Mouse (Mus musculus) hindbrain, embryonic 10.5 days (tissue): ENCODE measurements at regions not wholly inside any gene's neighbourhood (a gene's known extent, or its start where the extent isn't known, plus 50 kb on each side); places are given as distances from the start of the nearest gene placed in this dataset.

Source experiments
- DNase-seq: peaks from one replicate; pipeline ENCODE4 v3.0.0-alpha.2; 2017; ENCODE audit warnings: low spot score
- H3K27ac ChIP-seq: fragments of 300-500 bp; sonication (generic); 2 replicates; pipeline ENCODE4 v1.5.1; 2016; ENCODE audit warnings: mild to moderate bottlenecking, moderate library complexity
- H3K27me3 ChIP-seq: fragments of 300-500 bp; sonication (generic); 2 replicates; pipeline ENCODE4 v1.6.1; 2016; ENCODE audit warnings: mild to moderate bottlenecking; ENCODE audit not compliant: poor library complexity, insufficient read depth, severe bottlenecking
- H3K36me3 ChIP-seq: fragments of 300-500 bp; sonication (generic); 2 replicates; pipeline ENCODE4 v1.6.1; 2016; ENCODE audit warnings: mild to moderate bottlenecking, moderate library complexity
- H3K4me1 ChIP-seq: fragments of 300-500 bp; sonication (generic); replicated peaks from 2 replicates; pipeline ENCODE4 v1.6.1; 2016; ENCODE audit warnings: mild to moderate bottlenecking
- H3K4me3 ChIP-seq: fragments of 300-500 bp; sonication (generic); 2 replicates; pipeline ENCODE4 v1.5.1; 2016; ENCODE audit warnings: mild to moderate bottlenecking, moderate library complexity
- H3K9me3 ChIP-seq: fragments of 300-500 bp; sonication (generic); 2 replicates; pipeline ENCODE4 v1.6.1; 2016; ENCODE audit warnings: mild to moderate bottlenecking, moderate library complexity
- WGBS: fragments of 180-500 bp; shearing (Covaris S2); methylation state at CpG from one replicate; pipeline ENCODE4 v1.1.7; 2016; 5-methylcytosine and 5-hydroxymethylcytosine counted together

DNA sequence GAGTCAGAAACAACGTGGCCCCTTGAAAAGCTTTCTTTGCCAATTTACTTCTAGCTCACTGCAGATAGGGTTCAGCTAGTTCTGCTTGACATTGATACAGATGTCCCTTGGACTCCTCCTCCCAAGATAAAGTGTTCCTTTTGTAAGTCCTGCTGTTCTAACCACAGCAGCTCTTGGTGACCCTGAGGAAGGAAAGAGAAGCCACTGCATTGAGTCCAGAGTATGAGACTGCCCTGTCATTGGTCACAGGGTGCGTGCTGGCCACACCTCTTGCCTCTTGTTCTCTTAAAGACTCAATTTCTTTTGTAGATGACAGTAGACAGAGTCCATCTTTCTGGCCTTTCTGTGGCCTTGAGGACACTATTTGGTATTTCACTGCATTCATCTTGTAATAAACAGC is 74.7 kb upstream of the Zc3h12c start:
- Histone ChIP-seq H3K27ac (no peak overlapping the region), H3K36me3 (no peaks in the 10 kb centered on the region), H3K9me3 (no peaks in the 10 kb centered on the region), H3K4me1 (no peaks in the 10 kb centered on the region), H3K4me3 (no peak overlapping the region), H3K27me3 (no peaks in the 10 kb centered on the region)
- no peak for DNase-seq
- WGBS: 86% methylated on average over 2 of the region's 2 CpGs

DNA sequence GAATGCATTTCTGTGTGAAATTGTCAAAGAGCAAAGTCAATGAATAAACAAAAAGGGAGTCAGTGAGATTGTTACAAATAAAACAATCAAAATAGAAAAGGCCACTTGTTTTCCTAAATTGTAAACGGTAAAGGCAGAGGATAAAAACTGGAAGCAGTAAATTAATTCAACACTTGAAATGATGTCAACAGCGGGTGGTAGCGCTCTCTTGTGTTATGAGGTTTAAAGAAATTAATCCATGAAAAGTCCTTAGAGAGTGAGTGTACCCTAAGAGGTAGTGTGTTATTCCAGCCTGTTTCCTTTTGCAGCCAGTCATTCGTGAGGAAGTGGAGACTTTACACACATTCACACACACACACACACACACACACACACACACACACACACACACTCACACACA is 73.2 kb upstream of the Zc3h12c start:
- WGBS: 78% methylated on average over 4 of the region's 4 CpGs
- Histone ChIP-seq H3K4me1 (0 out of 2 replicates have a peak, but pooled peaks cover 3% of the 10 kb centered on the region), H3K27me3 (no peaks in the 10 kb centered on the region), H3K4me3 (no peak overlapping the region), H3K9me3 (no peaks in the 10 kb centered on the region), H3K36me3 (no peaks in the 10 kb centered on the region), H3K27ac (no peak overlapping the region)
- no peak for DNase-seq

DNA sequence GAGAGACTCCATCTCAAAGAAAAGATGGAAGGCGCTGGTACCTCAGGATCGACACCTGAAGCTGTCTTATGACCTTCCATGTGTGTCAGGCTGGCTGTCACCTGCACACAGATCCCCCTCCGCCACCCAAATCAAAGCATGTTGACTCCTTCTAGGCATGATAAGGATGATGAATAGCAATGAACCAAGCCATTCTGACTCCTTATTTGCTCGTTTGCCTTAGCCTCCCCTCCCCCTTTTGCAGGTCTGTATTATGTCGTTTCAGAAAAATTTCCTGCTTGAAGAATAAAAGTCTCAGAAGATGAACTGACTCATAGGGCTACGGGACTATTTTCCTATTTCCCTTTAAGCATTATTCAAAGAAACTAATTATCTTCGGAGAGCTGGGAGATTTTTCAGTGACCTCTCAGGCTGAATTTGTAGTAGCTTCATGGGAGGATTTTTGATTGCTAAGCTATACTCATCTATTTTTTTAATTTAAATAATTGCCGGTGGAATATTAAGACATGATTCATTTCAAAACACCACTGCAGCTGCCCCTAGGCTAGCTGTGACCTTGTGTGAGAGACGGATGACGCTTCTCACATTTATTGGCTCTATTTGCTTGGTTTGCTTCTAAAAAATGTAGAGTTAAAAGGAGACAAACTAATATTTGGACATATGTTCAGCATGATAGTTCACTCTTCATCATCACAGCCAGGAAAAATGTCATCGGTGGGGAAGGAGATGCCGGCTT is 72.4 kb upstream of the Zc3h12c start:
- Histone ChIP-seq H3K9me3 (no peaks in the 10 kb centered on the region), H3K36me3 (no peaks in the 10 kb centered on the region), H3K27me3 (no peaks in the 10 kb centered on the region), H3K27ac (no peak overlapping the region), H3K4me3 (no peak overlapping the region), H3K4me1 (0 out of 2 replicates have a peak, but pooled peaks cover 3% of the 10 kb centered on the region)
- no peak for DNase-seq
- WGBS: 88% methylated on average over 12 of the region's 12 CpGs

DNA sequence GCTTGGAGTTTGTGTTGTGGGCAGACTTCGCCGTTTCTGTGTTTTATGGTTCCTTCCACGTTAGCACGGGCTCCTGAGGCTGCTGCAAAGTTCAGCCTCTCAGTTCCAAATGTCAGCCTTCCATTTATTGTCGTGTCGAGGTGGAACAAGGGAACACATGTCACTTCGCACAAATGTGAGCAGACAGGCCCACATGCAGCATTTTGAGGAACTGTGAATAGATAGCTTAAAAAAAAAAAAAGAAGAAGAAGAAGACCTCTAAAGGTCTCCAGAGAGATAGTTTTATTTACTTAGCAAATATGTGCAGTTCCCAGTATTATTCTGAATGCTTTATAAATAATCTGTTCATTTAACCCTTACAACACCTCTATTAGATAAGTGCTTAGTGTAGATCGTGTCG is 66.4 kb upstream of the Zc3h12c start:
- no peak for DNase-seq
- 81% methylated on average over 9 of the region's 9 CpGs for WGBS
- H3K36me3 ChIP-seq: no peaks in the 10 kb centered on the region
- 0 out of 2 replicates have a peak, but pooled peaks cover 3% of the 10 kb centered on the region for H3K4me1 ChIP-seq
- H3K27ac ChIP-seq: no peak overlapping the region
- no peaks in the 10 kb centered on the region for H3K9me3 ChIP-seq
- no peaks in the 10 kb centered on the region for H3K27me3 ChIP-seq
- H3K4me3 ChIP-seq: no peak overlapping the region

DNA sequence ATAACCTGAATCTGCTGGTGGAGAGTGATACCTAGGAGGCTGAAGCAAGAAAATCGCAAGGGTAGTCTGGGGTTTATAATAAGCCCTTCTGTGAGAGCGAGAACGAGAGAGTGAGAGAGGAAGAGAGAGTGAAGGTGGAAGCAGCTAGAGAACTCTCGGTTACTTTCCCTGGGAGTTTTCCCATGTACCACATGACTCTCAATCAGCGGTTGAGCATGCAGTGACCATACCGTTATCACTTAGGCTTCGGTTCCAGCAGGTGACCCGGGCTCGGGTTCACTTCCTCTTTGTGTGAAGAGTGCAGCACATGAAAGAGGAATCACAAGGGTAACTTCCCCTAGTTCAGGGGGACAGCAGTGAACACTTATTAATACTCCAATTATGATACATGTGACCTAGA is 61.2 kb upstream of the Zc3h12c start:
- Histone ChIP-seq H3K4me1 (peaks cover 4% of the 10 kb centered on the region), H3K9me3 (no peaks in the 10 kb centered on the region), H3K4me3 (no peak overlapping the region), H3K27ac (no peak overlapping the region), H3K27me3 (no peaks in the 10 kb centered on the region), H3K36me3 (no peaks in the 10 kb centered on the region)
- no peak for DNase-seq
- 85% methylated on average over 9 of the region's 9 CpGs for WGBS

DNA sequence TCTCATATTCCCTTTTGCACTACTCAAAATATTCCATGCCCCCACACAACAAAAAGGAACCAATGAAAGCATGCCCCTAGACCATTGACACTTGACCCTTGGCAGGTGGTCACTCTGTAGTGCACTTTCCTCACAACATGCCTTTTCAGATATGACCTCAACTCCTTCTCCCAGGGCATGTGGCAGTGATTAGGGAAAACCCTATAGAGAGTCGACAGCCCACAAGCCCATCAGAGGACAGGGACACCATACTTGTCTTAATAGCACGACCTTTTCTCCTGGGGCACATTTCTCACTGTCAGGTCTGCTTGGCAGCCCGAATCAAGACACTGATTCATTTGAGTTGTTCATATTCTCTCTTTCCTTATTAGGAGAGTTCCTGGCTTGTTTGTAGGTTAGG is 57.3 kb upstream of the Zc3h12c start:
- DNase-seq: peak; percentile 25
- WGBS: 34% methylated on average over 3 of the region's 3 CpGs
- H3K27ac ChIP-seq: 0 out of 2 replicates have a peak overlapping the region, but pooled peaks have one; percentile 5
- H3K27me3 ChIP-seq: no peaks in the 10 kb centered on the region; the same call in 1 of the 2 replicates
- H3K36me3 ChIP-seq: no peaks in the 10 kb centered on the region
- H3K4me1 ChIP-seq: peaks cover 30% of the 10 kb centered on the region
- H3K9me3 ChIP-seq: no peaks in the 10 kb centered on the region
- H3K4me3 ChIP-seq: no peak overlapping the region

DNA sequence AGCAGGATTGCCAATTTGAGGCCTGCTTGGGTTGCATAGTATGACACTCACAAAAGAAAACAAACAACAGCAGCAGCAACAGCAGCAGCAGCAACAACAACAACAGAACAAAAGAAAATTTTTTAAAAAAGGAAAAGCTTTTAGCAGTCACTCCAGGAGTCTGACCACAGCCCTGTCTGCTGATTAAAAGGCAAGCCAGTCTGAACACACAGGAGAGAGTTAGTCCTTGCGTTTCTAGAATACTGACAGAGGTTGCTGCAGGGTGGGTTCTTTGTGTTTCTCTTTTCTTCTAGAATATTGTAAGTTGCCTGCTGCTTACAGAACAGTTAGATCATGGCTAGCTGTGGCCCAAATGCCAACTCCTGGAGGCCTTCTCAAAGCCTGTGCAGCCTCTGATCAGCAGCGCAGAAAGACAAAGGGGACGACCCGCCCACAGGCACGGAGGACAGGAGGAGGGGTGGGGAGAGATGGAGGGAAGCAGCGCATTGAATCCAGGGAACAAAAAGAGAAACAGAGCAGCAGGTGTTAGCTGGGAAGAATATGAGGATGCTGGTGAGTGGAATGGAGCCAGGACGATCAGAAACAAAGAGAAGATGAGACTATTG is 55.2 kb upstream of the Zc3h12c start:
- peak overlapping the region; percentile 36; the same call in 1 of the 2 replicates for H3K4me3 ChIP-seq
- no peaks in the 10 kb centered on the region for H3K36me3 ChIP-seq
- 15% methylated on average over 7 of the region's 7 CpGs for WGBS
- no peaks in the 10 kb centered on the region for H3K9me3 ChIP-seq
- peak; percentile 73 for DNase-seq
- H3K27me3 ChIP-seq: no peaks in the 10 kb centered on the region; the same call in 1 of the 2 replicates
- peak overlapping the region; percentile 90 for H3K27ac ChIP-seq
- H3K4me1 ChIP-seq: peaks cover 30% of the 10 kb centered on the region
